Mouse (Mus musculus) ES-E14 (cell line): Measurements from ENCODE around the gene Vpreb3.
"Not testable (repeated sequence)": the region's sequence is repeated elsewhere in the genome, so short reads cannot be mapped to it uniquely, and the experiment has no call there.

ENCODE experiments used
- CHD2 ChIP-seq: IDR thresholded peaks from 2 replicates; pipeline ENCODE4 v1.6.1; 2014; ENCODE audit warnings: mild to moderate bottlenecking, low read depth, low read length, inconsistent platforms
- HCFC1 ChIP-seq: IDR thresholded peaks from 2 replicates; pipeline ENCODE4 v1.6.1; 2012; ENCODE audit warnings: low read length, inconsistent platforms, borderline replicate concordance; ENCODE audit not compliant: insufficient read depth
- MAFK ChIP-seq: IDR thresholded peaks from 2 replicates; pipeline ENCODE4 v1.6.1; 2014; ENCODE audit warnings: mild to moderate bottlenecking, low read depth, low read length, inconsistent platforms; ENCODE audit not compliant: insufficient read depth
- ZC3H11A ChIP-seq: IDR thresholded peaks from 2 replicates; pipeline ENCODE4 v1.6.1; 2012; ENCODE audit warnings: low read depth, mild to moderate bottlenecking, inconsistent platforms, low read length, borderline replicate concordance
- ZNF384 ChIP-seq: IDR thresholded peaks from 2 replicates; pipeline ENCODE4 v1.6.1; 2012; ENCODE audit warnings: low read depth, low read length, inconsistent platforms

GRCm38 (mm10) chr10:75994531-75995210 is 51.8 kb downstream of the Vpreb3 start:
- not testable (repeated sequence) for TF ChIP-seq ZNF384, MAFK, ZC3H11A, CHD2, HCFC1
